ENCODE assay signal across 8 mouse cellular contexts in genomic region chr13:113045458-113046110, GRCm38 (mm10). TPM values are rescaled to one million over a fixed set of nuclear protein-coding genes. Genes with fewer than 3 reads are reported as not detected.
A peak's percentile ranks its signal among the peaks of the same experiment; 100 is the strongest.
DNase-seq lines count a peak whose midpoint lies in the region; ATAC-seq and TF ChIP-seq lines count a peak whose summit lies in the region.

No protein-coding gene starts in this region.

- no peaks in the 10 kb centered on the region for H3K9me3 ChIP-seq in hindbrain, embryonic 12.5 days (replicated peaks)
- H3K9me3 ChIP-seq in midbrain, embryonic 13.5 days = no peaks in the 10 kb centered on the region

- no peak for TF ChIP-seq POLR2A in kidney, adult 2 months (IDR thresholded peaks at IDR 0.05; ENCODE audit: low read depth, low read length)

- H3K36me3 ChIP-seq in kidney, adult 2 months (ENCODE audit: control insufficient read depth, insufficient read depth, low read length) = no peaks in the 10 kb centered on the region
- H3K36me3 ChIP-seq in hindbrain, embryonic 12.5 days = no peaks in the 10 kb centered on the region
- no peaks in the 10 kb centered on the region for H3K36me3 ChIP-seq in midbrain, embryonic 13.5 days

- no peaks in the 10 kb centered on the region for H3K4me1 ChIP-seq in kidney, adult 2 months (ENCODE audit: control insufficient read depth, insufficient read depth, low read length)
- peaks cover 4% of the 10 kb centered on the region for H3K4me1 ChIP-seq in hindbrain, embryonic 12.5 days
- peaks cover 10% of the 10 kb centered on the region for H3K4me1 ChIP-seq in midbrain, embryonic 13.5 days (replicated peaks)

- no peak for DNase-seq in kidney, adult 2 months
- no peak for DNase-seq in kidney, postnatal 14 days
- DNase-seq in embryo, embryonic 10 days (ENCODE audit: low spot score) = peak; percentile 52
- no peak for DNase-seq in adrenal gland, postnatal 14 days
- DNase-seq in layer of hippocampus, adult 11-12 months (ENCODE audit: low spot score) = no peak

- no peaks in the 10 kb centered on the region for H3K27me3 ChIP-seq in kidney, adult 2 months (replicated peaks; ENCODE audit: control insufficient read depth, insufficient read depth, low read length)
- H3K27me3 ChIP-seq in hindbrain, embryonic 12.5 days = no peaks in the 10 kb centered on the region
- no peaks in the 10 kb centered on the region for H3K27me3 ChIP-seq in midbrain, embryonic 13.5 days

- no peak for ATAC-seq in hindbrain, embryonic 12.5 days (ENCODE audit: low FRiP score)
- ATAC-seq in midbrain, embryonic 13.5 days = no peak
- ATAC-seq in CD4-positive, CD25-positive, alpha-beta regulatory T cell, adult 4 months = no peak

- H3K9ac ChIP-seq in hindbrain, embryonic 12.5 days = peak overlapping the region; percentile 46
- peak overlapping the region; percentile 63 for H3K9ac ChIP-seq in midbrain, embryonic 13.5 days (replicated peaks)

- TF ChIP-seq CTCF in kidney, adult 2 months (conservative IDR thresholded peaks at IDR 0.05; ENCODE audit: insufficient read depth, insufficient read length, low read depth, low read length) = no peak

- H3K4me2 ChIP-seq in hindbrain, embryonic 12.5 days (replicated peaks) = peak overlapping the region; percentile 54
- peak overlapping the region; percentile 68 for H3K4me2 ChIP-seq in midbrain, embryonic 13.5 days (replicated peaks)

- 16% methylated on average over 18 of the region's 18 CpGs for WGBS in kidney, adult 2 months
- WGBS in hindbrain, embryonic 12.5 days = 27% methylated on average over 18 of the region's 18 CpGs
- WGBS in midbrain, embryonic 13.5 days = 20% methylated on average over 18 of the region's 18 CpGs

- peak overlapping the region; percentile 78 for H3K27ac ChIP-seq in kidney, adult 2 months (ENCODE audit: insufficient read depth, low read depth, low read length)
- H3K27ac ChIP-seq in hindbrain, embryonic 12.5 days = no peak overlapping the region
- no peak overlapping the region for H3K27ac ChIP-seq in midbrain, embryonic 13.5 days

- H3K4me3 ChIP-seq in kidney, adult 2 months (ENCODE audit: insufficient read depth, low read depth, low read length) = peak overlapping the region; percentile 64
- H3K4me3 ChIP-seq in hindbrain, embryonic 12.5 days = peak overlapping the region; percentile 47
- peak overlapping the region; percentile 49 for H3K4me3 ChIP-seq in midbrain, embryonic 13.5 days (replicated peaks)

RNA-seq across cellular contexts. Expression of gene Gpx8, which starts 0.6 kb away (rescaled TPM):
- polyA plus RNA-seq in kidney, adult 2 months (2012; rRNA removed) = 6.5 and 9.2 TPM in 2 replicates
- 110 and 116 TPM in 2 replicates for polyA plus RNA-seq in hindbrain, embryonic 12.5 days (2016; fragmentation: Nextera tagmentation; extraction: Ambion mirVana)
- polyA plus RNA-seq in midbrain, embryonic 13.5 days (2015; fragmentation: Nextera tagmentation; extraction: Ambion mirVana) = 65.2 and 68.5 TPM in 2 replicates
- total RNA-seq in adrenal gland, postnatal 14 days (2021) = 76.6 and 82.5 TPM in 2 replicates
- not detected for polyA plus RNA-seq in CD4-positive, CD25-positive, alpha-beta regulatory T cell, adult 4 months (2017; shearing (Covaris generic))

RNA-seq across cellular contexts. Expression of gene Cdc20b, which starts 10.7 kb away (rescaled TPM):
- 0.05 TPM in 1 of 2 replicates, not detected in the other for polyA plus RNA-seq in kidney, adult 2 months (2012; rRNA removed)
- polyA plus RNA-seq in hindbrain, embryonic 12.5 days (2016; fragmentation: Nextera tagmentation; extraction: Ambion mirVana) = 0.68 and 2.1 TPM in 2 replicates
- 0.35 and 0.50 TPM in 2 replicates for polyA plus RNA-seq in midbrain, embryonic 13.5 days (2015; fragmentation: Nextera tagmentation; extraction: Ambion mirVana)
- total RNA-seq in adrenal gland, postnatal 14 days (2021) = not detected in 2 replicates
- not detected for polyA plus RNA-seq in CD4-positive, CD25-positive, alpha-beta regulatory T cell, adult 4 months (2017; shearing (Covaris generic))

RNA-seq across cellular contexts. Expression of gene Mcidas, which starts 51.9 kb away (rescaled TPM):
- not detected in 2 replicates for polyA plus RNA-seq in kidney, adult 2 months (2012; rRNA removed)
- 1.6 and 1.7 TPM in 2 replicates for polyA plus RNA-seq in hindbrain, embryonic 12.5 days (2016; fragmentation: Nextera tagmentation; extraction: Ambion mirVana)
- polyA plus RNA-seq in midbrain, embryonic 13.5 days (2015; fragmentation: Nextera tagmentation; extraction: Ambion mirVana) = 0.35 and 0.89 TPM in 2 replicates
- total RNA-seq in adrenal gland, postnatal 14 days (2021) = not detected in 2 replicates
- polyA plus RNA-seq in CD4-positive, CD25-positive, alpha-beta regulatory T cell, adult 4 months (2017; shearing (Covaris generic)) = under 1 TPM in 1 of 2 experiments, not detected in 1; 0.13 TPM

RNA-seq across cellular contexts. Expression of gene Gzma, which starts 55.2 kb away (rescaled TPM):
- 0.35 and 1.1 TPM in 2 replicates for polyA plus RNA-seq in kidney, adult 2 months (2012; rRNA removed)
- not detected in 2 replicates for polyA plus RNA-seq in hindbrain, embryonic 12.5 days (2016; fragmentation: Nextera tagmentation; extraction: Ambion mirVana)
- polyA plus RNA-seq in midbrain, embryonic 13.5 days (2015; fragmentation: Nextera tagmentation; extraction: Ambion mirVana) = not detected in 2 replicates
- 0.67 and 1.2 TPM in 2 replicates for total RNA-seq in adrenal gland, postnatal 14 days (2021)
- polyA plus RNA-seq in CD4-positive, CD25-positive, alpha-beta regulatory T cell, adult 4 months (2017; shearing (Covaris generic)) = 1 to 10 TPM; 4.9 to 5.0 TPM

RNA-seq across cellular contexts. Expression of gene Ccno, which starts 58.0 kb away (rescaled TPM):
- 0.47 and 1.1 TPM in 2 replicates for polyA plus RNA-seq in kidney, adult 2 months (2012; rRNA removed)
- polyA plus RNA-seq in hindbrain, embryonic 12.5 days (2016; fragmentation: Nextera tagmentation; extraction: Ambion mirVana) = 2.8 and 3.7 TPM in 2 replicates
- polyA plus RNA-seq in midbrain, embryonic 13.5 days (2015; fragmentation: Nextera tagmentation; extraction: Ambion mirVana) = 0.66 and 2.4 TPM in 2 replicates
- total RNA-seq in adrenal gland, postnatal 14 days (2021) = 0.71 and 1.6 TPM in 2 replicates
- polyA plus RNA-seq in CD4-positive, CD25-positive, alpha-beta regulatory T cell, adult 4 months (2017; shearing (Covaris generic)) = not detected
